Mouse (Mus musculus): Measurements from ENCODE around the gene Hepacam.

Gene Hepacam

GRCm38 (mm10) chr9:37433823-37434560 lies 66.8 kb downstream of the Hepacam start:
- no peak for DNase-seq (ENCODE audit: low spot score in 2 of 2)

GRCm38 (mm10) chr9:37434932-37435331 lies 67.8 kb downstream of the Hepacam start:
- no peak for DNase-seq (ENCODE audit: low spot score in 2 of 2)

GRCm38 (mm10) chr9:37435616-37436015 lies 68.5 kb downstream of the Hepacam start:
- no peak for DNase-seq (ENCODE audit: low spot score in 2 of 2)

Data from urinary bladder, postnatal 36 days (tissue).